Mouse (Mus musculus) forebrain, embryonic 10.5 days (tissue): Measurements from ENCODE around the gene Ankmy1. TPM values are rescaled to one million over a fixed set of nuclear protein-coding genes. Genes with fewer than 3 reads are reported as not detected.
A peak's percentile ranks its signal among the peaks of the same experiment; 100 is the strongest.

ENCODE experiments used
- DNase-seq: peaks from one replicate; pipeline ENCODE4 v3.0.0-alpha.2; 2017; ENCODE audit warnings: low spot score; ENCODE audit errors: extremely low spot score
- H3K27ac ChIP-seq: fragments of 300-500 bp; sonication (generic); 2 replicates; pipeline ENCODE4 v1.5.1; 2016; ENCODE audit warnings: mild to moderate bottlenecking
- H3K27me3 ChIP-seq: fragments of 300-500 bp; sonication (generic); 2 replicates; pipeline ENCODE4 v1.6.1; 2016; ENCODE audit warnings: mild to moderate bottlenecking; ENCODE audit not compliant: poor library complexity, severe bottlenecking
- H3K36me3 ChIP-seq: fragments of 300-500 bp; sonication (generic); replicated peaks from 2 replicates; pipeline ENCODE4 v1.6.1; 2016; ENCODE audit warnings: mild to moderate bottlenecking, moderate library complexity
- H3K4me1 ChIP-seq: fragments of 300-500 bp; sonication (generic); 2 replicates; pipeline ENCODE4 v1.6.1; 2016
- H3K4me3 ChIP-seq: fragments of 300-500 bp; sonication (generic); 2 replicates; pipeline ENCODE4 v1.5.1; 2016; ENCODE audit warnings: mild to moderate bottlenecking, moderate library complexity
- H3K9me3 ChIP-seq: fragments of 300-500 bp; sonication (generic); 2 replicates; pipeline ENCODE4 v1.6.1; 2016; ENCODE audit warnings: mild to moderate bottlenecking, moderate library complexity
- WGBS: fragments of 180-500 bp; shearing (Covaris S2); methylation state at CpG from one replicate; pipeline ENCODE4 v1.1.7; 2016; 5-methylcytosine and 5-hydroxymethylcytosine counted together
- polyA plus RNA-seq: library from polyadenylated mRNA; unstranded; fragments of >200 nt; fragmentation: Nextera tagmentation; extraction: Ambion mirVana; gene quantifications from 2 replicates; pipeline ENCODE4 v1.2.1, GENCODE M21; 2016

Gene Ankmy1
- polyA plus RNA-seq, 1 experiment from 2014 or later, result 0.90 TPM

DNA sequence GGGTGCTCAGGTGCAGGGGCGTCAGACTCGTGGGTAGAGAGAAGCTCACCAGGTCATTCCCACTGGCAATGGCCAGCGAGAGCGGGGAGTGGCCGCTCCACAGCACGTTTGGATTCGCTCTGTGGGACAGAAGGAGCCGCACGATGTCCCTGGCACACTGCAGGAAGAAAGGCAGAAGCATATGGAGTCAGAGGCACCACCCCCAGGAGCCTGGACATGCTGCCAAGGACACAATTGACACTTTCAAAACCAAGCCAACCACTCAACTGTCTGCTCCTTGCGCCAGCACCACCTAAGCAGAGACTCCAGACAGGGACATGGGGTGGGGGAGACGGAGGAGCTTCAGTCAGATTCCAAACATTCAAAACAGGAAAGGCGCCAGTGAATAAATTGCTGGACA, 23.4 kb downstream of the Ankmy1 start:
- H3K36me3 ChIP-seq, result no peaks in the 10 kb centered on the region
- 0 out of 2 replicates have a peak, but pooled peaks cover 13% of the 10 kb centered on the region for H3K4me1 ChIP-seq
- H3K9me3 ChIP-seq, result no peaks in the 10 kb centered on the region
- DNase-seq, result no peak
- H3K27me3 ChIP-seq, result no peaks in the 10 kb centered on the region
- no peak overlapping the region for H3K4me3 ChIP-seq
- WGBS, result 93% methylated on average over 12 of the region's 12 CpGs
- no peak overlapping the region for H3K27ac ChIP-seq

GRCm38 (mm10) chr1:92878066-92878741, 24.5 kb downstream of the Ankmy1 start:
- Histone ChIP-seq H3K9me3 (no peaks in the 10 kb centered on the region), H3K27me3 (no peaks in the 10 kb centered on the region), H3K36me3 (no peaks in the 10 kb centered on the region), H3K4me3 (no peak overlapping the region), H3K27ac (no peak overlapping the region), H3K4me1 (peaks cover 17% of the 10 kb centered on the region; the same call in 1 of the 2 replicates)
- WGBS, result 88% methylated on average over 13 of the region's 13 CpGs
- DNase-seq, result no peak

DNA sequence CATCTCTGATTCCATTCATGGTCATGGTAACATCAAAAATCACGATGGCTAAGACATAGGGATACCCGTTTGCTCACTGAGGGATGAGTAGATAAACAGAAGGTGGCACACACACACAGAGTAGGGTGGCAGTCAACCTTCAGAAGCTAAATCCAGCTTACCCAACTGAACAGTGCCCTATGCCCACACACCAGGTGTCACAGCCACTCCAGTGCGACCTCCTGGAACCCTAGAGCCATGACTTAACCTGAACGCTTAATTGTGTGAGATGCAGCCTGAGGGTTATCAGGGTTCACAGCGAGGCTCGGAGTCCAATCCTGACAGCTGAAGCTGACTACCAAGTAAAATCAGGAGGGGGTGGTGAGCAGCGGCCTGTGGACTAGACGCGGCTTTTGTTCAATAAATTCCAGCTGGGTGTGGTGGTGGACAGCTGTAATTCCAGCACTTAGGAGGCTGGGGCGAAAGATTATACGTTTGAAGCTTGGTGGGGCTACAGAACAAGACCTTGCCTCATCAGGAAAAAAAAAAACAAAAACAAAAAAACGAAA, 25.2 kb downstream of the Ankmy1 start:
- H3K27me3 ChIP-seq, result no peaks in the 10 kb centered on the region
- WGBS, result 73% methylated on average over 12 of the region's 12 CpGs

DNA sequence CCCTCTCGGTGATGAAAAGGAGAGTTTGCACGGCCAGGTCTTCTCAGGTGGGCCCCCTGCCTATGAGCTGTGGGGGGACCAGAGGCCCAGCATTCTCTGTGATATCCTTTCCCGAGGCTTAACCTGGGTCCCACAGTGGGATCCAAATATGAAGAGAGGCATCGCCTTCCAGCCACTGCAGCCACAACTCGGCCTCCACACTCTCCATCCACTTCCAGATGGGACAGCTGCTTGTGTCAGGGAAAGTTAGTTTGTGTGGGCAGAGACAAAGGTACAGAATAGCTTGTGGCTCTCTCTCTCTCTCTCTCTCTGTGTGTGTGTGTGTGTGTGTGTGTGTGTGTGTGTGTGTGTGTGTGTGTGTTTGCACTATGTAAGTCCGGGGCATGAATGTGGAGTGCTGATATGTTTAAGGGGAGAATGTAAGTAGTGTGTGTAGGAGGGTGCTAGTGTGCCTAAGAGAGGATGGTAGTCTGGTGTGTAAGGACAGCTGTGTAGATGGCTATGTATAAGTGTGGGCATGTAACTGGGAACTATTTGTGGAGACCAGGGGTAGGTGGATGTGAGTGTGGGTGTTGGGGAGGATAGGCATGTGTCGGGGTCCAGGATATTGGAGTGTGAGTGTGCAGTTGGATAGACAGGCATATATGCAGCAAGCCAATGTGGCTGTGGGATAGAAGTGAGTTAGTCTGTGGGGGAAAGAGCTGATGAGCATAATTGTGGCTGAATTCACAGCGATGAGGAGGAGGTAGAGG, 27.2 kb downstream of the Ankmy1 start:
- H3K27ac ChIP-seq, result no peak overlapping the region
- H3K4me3 ChIP-seq, result no peak overlapping the region
- 86% methylated on average over 8 of the region's 8 CpGs for WGBS
- no peaks in the 10 kb centered on the region for H3K36me3 ChIP-seq
- H3K27me3 ChIP-seq, result no peaks in the 10 kb centered on the region
- no peaks in the 10 kb centered on the region for H3K9me3 ChIP-seq
- peaks cover 17% of the 10 kb centered on the region; the same call in 1 of the 2 replicates for H3K4me1 ChIP-seq
- no peak for DNase-seq

More for the DNA sequence above, 25.2 kb downstream of the Ankmy1 start:
- DNase-seq, result no peak
- Histone ChIP-seq H3K36me3 (no peaks in the 10 kb centered on the region), H3K4me1 (peaks cover 17% of the 10 kb centered on the region; the same call in 1 of the 2 replicates), H3K27ac (no peak overlapping the region), H3K9me3 (no peaks in the 10 kb centered on the region), H3K4me3 (no peak overlapping the region)

DNA sequence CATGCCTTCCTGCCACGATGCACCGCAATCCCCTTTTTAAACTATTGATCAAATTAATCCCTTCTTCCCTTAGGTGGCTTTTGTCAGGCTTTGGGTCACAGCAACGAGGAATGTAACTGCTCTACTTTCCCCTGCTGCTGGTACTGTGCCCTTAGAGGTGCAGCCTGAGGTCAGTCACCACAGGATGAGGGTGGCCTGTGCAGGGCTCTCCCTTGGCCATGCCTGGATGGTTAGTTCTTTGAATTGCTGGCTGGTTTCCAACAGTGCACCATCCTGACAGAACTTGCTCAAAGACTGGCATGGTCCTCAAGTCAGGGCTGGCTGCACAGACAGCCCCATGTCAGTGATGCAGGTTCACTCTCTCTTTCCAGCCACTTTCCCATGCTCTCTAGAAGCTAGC, 28.7 kb downstream of the Ankmy1 start:
- peaks cover 10% of the 10 kb centered on the region; the same call in 1 of the 2 replicates for H3K4me1 ChIP-seq
- 61% methylated on average over 3 of the region's 3 CpGs for WGBS
- no peak overlapping the region for H3K27ac ChIP-seq
- H3K27me3 ChIP-seq, result no peaks in the 10 kb centered on the region
- H3K4me3 ChIP-seq, result no peak overlapping the region
- no peak for DNase-seq
- H3K36me3 ChIP-seq, result no peaks in the 10 kb centered on the region
- H3K9me3 ChIP-seq, result no peaks in the 10 kb centered on the region

GRCm38 (mm10) chr1:92872666-92873065, 30.0 kb downstream of the Ankmy1 start:
- H3K9me3 ChIP-seq, result no peaks in the 10 kb centered on the region
- no peak for DNase-seq
- peaks cover 9% of the 10 kb centered on the region; the same call in 1 of the 2 replicates for H3K4me1 ChIP-seq
- 91% methylated on average over 7 of the region's 7 CpGs for WGBS
- no peaks in the 10 kb centered on the region for H3K27me3 ChIP-seq
- no peaks in the 10 kb centered on the region for H3K36me3 ChIP-seq
- H3K27ac ChIP-seq, result no peak overlapping the region
- H3K4me3 ChIP-seq, result no peak overlapping the region

DNA sequence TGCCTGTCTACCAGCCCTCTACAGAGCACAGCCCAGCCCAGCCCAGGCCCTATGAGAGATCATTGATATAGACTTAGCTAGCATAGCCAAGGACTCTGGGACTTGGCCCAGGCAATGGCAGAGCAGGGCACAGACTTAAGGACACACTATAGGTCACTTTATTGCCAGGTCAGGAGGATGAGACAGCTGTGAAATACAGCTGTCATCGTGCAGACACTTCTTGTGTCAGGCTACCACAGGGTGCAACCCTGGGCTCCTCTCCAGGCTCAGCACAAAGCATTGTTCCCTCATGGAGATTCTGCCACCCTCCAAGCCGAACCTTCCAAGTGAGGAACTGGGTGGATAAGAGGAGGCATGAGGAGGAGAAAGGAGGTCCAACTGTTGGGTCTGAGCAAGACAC, 32.7 kb downstream of the Ankmy1 start:
- Histone ChIP-seq H3K4me3 (no peak overlapping the region), H3K27ac (no peak overlapping the region), H3K27me3 (no peaks in the 10 kb centered on the region), H3K4me1 (peaks cover 15% of the 10 kb centered on the region), H3K36me3 (no peaks in the 10 kb centered on the region), H3K9me3 (no peaks in the 10 kb centered on the region)
- WGBS, result 80% methylated on average over 2 of the region's 2 CpGs
- no peak for DNase-seq

- no peaks in the 10 kb centered on the region for H3K9me3 ChIP-seq
- H3K27me3 ChIP-seq, result no peaks in the 10 kb centered on the region
- DNase-seq, result no peak
- no peaks in the 10 kb centered on the region for H3K36me3 ChIP-seq
- H3K4me3 ChIP-seq, result no peak overlapping the region
- peaks cover 11% of the 10 kb centered on the region for H3K4me1 ChIP-seq
- H3K27ac ChIP-seq, result peak overlapping the region; percentile 48; the same call in 1 of the 2 replicates
- WGBS, result 71% methylated on average over 2 of the region's 2 CpGs
Observed at GRCm38 (mm10) chr1:92866170-92866569, 36.5 kb downstream of the Ankmy1 start.

GRCm38 (mm10) chr1:92863268-92863667, 39.4 kb downstream of the Ankmy1 start:
- 90% methylated on average over 4 of the region's 4 CpGs for WGBS
- peaks cover 28% of the 10 kb centered on the region for H3K36me3 ChIP-seq
- DNase-seq, result no peak

DNA sequence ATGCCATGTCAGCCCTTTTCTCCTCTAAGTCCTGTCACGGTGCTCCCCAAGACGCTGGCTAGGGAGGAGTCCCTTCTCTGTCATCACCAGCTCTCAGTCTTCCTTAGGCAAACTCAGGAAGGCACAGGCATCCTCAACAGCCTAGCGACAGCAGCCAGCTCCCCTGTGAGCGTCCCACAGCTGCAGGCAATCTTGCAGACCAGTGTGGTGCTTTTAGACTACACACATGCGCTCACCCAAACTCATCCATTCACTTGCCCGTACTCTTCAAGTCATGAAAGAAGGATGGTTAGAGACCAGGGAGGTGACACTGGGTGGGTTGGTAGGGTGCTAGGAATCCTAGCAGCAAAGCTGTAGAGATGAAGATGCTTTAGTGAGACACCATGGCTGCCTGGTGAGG, 41.2 kb downstream of the Ankmy1 start:
- no peaks in the 10 kb centered on the region for H3K27me3 ChIP-seq
- H3K36me3 ChIP-seq, result peaks cover 45% of the 10 kb centered on the region
- DNase-seq, result no peak
- no peak overlapping the region for H3K4me3 ChIP-seq
- no peaks in the 10 kb centered on the region for H3K9me3 ChIP-seq
- 72% methylated on average over 6 of the region's 6 CpGs for WGBS
- peaks cover 20% of the 10 kb centered on the region for H3K4me1 ChIP-seq
- no peak overlapping the region for H3K27ac ChIP-seq

More at GRCm38 (mm10) chr1:92863268-92863667, 39.4 kb downstream of the Ankmy1 start:
- H3K27me3 ChIP-seq, result no peaks in the 10 kb centered on the region
- no peaks in the 10 kb centered on the region for H3K9me3 ChIP-seq
- no peak overlapping the region for H3K27ac ChIP-seq
- no peak overlapping the region for H3K4me3 ChIP-seq
- H3K4me1 ChIP-seq, result peaks cover 22% of the 10 kb centered on the region

GRCm38 (mm10) chr1:92852450-92852849, 50.3 kb downstream of the Ankmy1 start:
- no peak overlapping the region for H3K4me3 ChIP-seq
- 100% methylated on average over 2 of the region's 2 CpGs for WGBS
- no peaks in the 10 kb centered on the region for H3K9me3 ChIP-seq
- no peak for DNase-seq
- H3K4me1 ChIP-seq, result peaks cover 30% of the 10 kb centered on the region
- peaks cover 89% of the 10 kb centered on the region for H3K36me3 ChIP-seq
- no peaks in the 10 kb centered on the region; the same call in 1 of the 2 replicates for H3K27me3 ChIP-seq
- H3K27ac ChIP-seq, result no peak overlapping the region

DNA sequence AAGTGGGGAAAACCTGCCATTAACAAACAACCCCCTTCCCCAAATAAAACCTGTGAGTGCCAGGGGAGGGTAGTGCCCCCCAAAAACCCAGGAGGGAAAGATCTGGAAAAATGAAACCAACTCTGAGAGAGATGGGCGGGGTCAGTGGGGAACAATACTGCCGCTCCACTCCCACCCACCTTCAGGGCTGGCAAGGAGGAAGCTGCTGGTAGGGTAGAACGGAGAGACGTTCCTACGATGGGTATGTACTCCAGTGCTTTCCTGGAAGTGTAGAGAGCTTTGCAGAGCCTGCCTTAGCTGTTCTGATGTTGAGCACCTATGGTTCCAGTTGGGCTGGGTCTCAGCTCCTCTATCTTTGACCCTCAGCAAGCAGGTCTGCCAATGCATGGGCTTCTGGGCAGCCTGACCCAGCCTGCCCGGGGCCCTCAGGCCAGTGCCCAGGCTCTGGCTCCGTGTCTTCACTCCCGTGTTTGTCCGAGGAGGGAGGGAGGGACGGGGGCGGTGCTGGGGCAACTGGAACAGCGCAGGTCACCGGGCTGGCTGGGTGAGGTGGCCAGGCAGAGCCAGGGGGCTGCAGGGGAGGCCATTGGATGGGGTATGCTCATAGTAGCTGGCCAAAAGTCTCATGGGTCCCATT, 52.6 kb downstream of the Ankmy1 start:
- Histone ChIP-seq H3K4me1 (peaks cover 48% of the 10 kb centered on the region), H3K27me3 (no peaks in the 10 kb centered on the region; the same call in 1 of the 2 replicates), H3K27ac (peak overlapping the region; percentile 77; the same call in 1 of the 2 replicates), H3K9me3 (no peaks in the 10 kb centered on the region), H3K4me3 (no peak overlapping the region), H3K36me3 (peaks cover 83% of the 10 kb centered on the region)
- DNase-seq, result no peak
- WGBS, result 52% methylated on average over 13 of the region's 13 CpGs
